Mouse (Mus musculus): ENCODE results near the gene Med12.

DNA sequence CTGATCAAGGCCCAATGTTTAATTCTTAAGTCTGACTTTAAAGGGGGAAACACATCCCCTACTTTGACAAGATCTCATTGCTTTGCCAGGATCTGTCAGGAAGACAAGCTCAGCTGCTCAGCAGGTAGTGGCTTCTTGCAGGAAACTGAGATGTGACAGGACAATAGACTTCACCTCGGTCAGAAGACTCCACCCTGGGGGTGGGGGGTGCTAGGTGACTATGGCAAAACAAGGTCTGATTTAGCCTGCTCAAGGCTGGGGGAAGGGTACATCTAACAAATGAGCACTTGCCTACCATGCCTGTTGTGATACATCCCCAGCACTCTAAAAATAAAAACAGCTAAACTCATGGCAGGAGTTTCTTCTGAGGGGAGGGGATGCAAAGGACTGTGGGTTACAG is 28.8 kb upstream of the Med12 start:
- TF ChIP-seq POLR2A (IDR thresholded peaks at IDR 0.05; ENCODE audit: borderline replicate concordance, insufficient read depth, low read length) (no peak), CTCF (IDR thresholded peaks at IDR 0.05; ENCODE audit: borderline replicate concordance, insufficient read depth, low read depth, low read length) (no peak)

All from cerebellum, adult 2 months (tissue).